Mouse (Mus musculus): ENCODE results near the gene Sh3pxd2b.

DNA sequence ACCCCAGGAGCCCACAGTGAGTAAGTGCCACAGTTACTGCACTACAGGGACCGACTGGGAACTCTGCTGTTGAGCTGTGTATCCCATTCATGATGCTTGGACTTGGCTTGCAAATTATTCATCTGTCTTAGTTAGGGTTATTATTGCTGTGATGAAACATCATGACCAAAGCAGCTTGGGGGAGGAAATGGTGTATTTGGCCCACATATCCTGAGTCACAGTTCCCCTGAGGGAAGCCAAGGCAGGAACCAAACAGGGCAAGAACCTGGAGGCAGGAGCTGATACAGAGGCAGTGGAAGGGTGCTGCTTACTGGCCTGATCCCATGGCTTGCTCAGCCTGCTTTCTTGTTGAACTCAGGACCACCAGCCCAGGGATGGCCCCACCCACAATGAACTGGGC, 7.8 kb downstream of the Sh3pxd2b start:
- no peak for TF ChIP-seq MYOD1 (IDR thresholded peaks at IDR 0.05; ENCODE audit: control insufficient read depth, insufficient read length, low read depth)
- no peak for TF ChIP-seq CTCF (IDR thresholded peaks at IDR 0.05; ENCODE audit: control insufficient read depth, insufficient read depth, insufficient read length)
- no peak for TF ChIP-seq USF1 (IDR thresholded peaks at IDR 0.05; ENCODE audit: low read depth)
- no peak for TF ChIP-seq MAX (IDR thresholded peaks at IDR 0.05)

Data from C2C12 (cell line).